Mouse (Mus musculus): ENCODE measurements around the gene Znrf1. TPM values are rescaled to one million over a fixed set of nuclear protein-coding genes. Genes with fewer than 3 reads are reported as not detected.

The Znrf1 gene
- polyA plus RNA-seq, 1 experiment = 43.8 TPM

DNA sequence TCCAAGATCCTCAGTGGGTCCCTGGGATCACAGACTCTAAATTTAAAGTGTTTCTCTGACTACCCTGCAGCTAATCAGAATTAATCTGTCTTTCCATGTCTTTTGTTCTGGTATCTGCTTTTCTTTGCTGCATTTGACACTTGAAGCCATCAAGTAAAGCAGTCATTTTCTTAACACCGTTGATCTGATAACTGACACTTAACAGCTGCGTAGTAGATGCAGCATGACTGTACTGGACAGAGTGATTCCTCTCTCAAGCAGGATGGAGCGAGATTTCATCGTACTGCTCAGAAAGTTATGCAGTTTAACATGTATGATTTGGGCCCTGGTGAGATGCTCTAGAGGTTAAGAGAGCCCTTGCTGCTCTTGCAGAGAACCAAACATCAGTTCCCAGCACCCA lies 39.6 kb downstream of the Znrf1 start:
- TF ChIP-seq POLR2A (IDR thresholded peaks at IDR 0.05; ENCODE audit: low read depth, low read length) = no peak
- no peak for TF ChIP-seq CTCF (IDR thresholded peaks at IDR 0.05; ENCODE audit: borderline replicate concordance, insufficient read depth, low read length)
- Histone ChIP-seq H3K4me1 (ENCODE audit: control insufficient read depth, insufficient read depth, low read length) (no peaks in the 10 kb centered on the region), H3K4me3 (ENCODE audit: insufficient read depth, low read length) (no peak overlapping the region), H3K27ac (ENCODE audit: insufficient read depth, low read length) (no peak overlapping the region)

DNA sequence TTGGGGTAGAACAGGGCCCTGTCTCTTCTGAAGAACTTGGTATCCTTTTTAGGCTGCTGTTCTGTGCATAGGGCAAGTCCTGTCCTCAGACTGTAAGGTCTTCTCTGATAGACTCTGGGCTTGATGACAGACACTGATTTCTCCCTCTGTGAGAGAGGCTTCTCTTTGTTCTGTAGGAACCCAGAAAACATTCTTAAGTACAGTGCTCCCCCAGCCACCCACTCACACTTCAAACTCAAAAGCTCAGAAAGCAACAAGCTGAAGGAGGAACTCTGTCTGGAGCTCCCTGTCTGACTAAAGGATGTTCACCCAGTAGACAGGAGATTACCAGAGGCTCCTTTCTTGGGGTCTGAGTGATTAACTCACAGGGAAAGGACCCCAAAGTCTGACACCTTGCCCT lies 40.6 kb downstream of the Znrf1 start:
- TF ChIP-seq CTCF (IDR thresholded peaks at IDR 0.05; ENCODE audit: borderline replicate concordance, insufficient read depth, low read length) (no peak), POLR2A (IDR thresholded peaks at IDR 0.05; ENCODE audit: low read depth, low read length) (no peak)
- no peak overlapping the region for H3K4me3 ChIP-seq (ENCODE audit: insufficient read depth, low read length)
- H3K27ac ChIP-seq (ENCODE audit: insufficient read depth, low read length) = no peak overlapping the region; the same call in 1 of the 2 replicates
- H3K4me1 ChIP-seq (ENCODE audit: control insufficient read depth, insufficient read depth, low read length) = no peaks in the 10 kb centered on the region

DNA sequence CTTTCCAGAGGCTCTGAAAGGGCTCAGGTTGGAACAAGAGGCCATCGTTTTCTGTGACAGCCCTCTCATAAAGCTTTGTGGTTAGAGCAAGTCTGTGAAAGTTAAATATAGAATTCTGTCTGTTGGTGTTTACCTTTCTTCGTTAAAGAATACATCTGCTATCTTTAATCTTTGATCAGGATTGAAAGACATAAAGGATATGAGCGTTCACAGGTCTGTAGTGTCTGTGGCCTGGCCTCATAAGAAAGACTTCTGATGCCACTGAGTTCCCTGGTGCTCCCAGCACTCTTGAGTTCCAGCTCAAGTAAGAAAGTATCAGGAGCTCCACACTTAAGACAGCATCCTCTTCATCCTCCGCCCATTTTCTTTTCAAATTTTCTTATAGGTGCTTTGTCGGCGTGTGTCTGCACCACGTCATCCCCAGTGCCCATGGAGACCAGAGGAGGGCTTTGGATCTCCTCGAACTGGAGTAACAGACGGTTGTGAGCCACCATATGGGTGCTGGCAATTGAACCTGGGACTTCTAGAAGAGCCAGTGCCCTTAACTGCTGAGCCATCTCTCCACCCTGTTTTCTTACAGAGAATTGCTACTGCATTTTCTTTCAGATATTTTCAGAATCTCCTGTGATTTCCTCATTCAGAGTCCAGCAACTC lies 42.1 kb downstream of the Znrf1 start:
- Histone ChIP-seq H3K4me1 (ENCODE audit: control insufficient read depth, insufficient read depth, low read length) (no peaks in the 10 kb centered on the region), H3K4me3 (ENCODE audit: insufficient read depth, low read length) (no peak overlapping the region), H3K27ac (ENCODE audit: insufficient read depth, low read length) (no peak overlapping the region)
- TF ChIP-seq POLR2A (IDR thresholded peaks at IDR 0.05; ENCODE audit: low read depth, low read length) (no peak), CTCF (IDR thresholded peaks at IDR 0.05; ENCODE audit: borderline replicate concordance, insufficient read depth, low read length) (no peak)

DNA sequence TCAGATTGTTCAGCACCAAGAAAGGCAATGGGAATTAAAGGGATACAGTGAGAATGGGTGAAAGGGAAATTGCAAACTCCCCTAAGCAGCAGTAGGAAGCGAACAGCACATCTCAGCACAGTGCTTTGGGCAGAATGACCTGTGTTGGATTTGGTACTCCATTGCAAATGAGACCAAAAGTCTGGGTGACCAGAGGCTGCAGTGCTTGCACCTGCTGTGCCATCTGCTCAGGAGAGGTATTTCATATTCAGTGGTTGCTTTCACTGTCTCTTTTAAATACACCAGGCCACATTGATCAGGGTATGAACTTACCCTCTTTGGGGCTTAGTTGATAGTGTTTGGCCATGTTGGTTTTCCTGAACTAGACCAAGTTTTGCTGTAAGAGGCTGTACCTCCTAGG lies 43.4 kb downstream of the Znrf1 start:
- TF ChIP-seq POLR2A (IDR thresholded peaks at IDR 0.05; ENCODE audit: low read depth, low read length) (no peak), CTCF (IDR thresholded peaks at IDR 0.05; ENCODE audit: borderline replicate concordance, insufficient read depth, low read length) (no peak)
- Histone ChIP-seq H3K4me1 (ENCODE audit: control insufficient read depth, insufficient read depth, low read length) (no peaks in the 10 kb centered on the region), H3K27ac (ENCODE audit: insufficient read depth, low read length) (no peak overlapping the region), H3K4me3 (ENCODE audit: insufficient read depth, low read length) (no peak overlapping the region)

DNA sequence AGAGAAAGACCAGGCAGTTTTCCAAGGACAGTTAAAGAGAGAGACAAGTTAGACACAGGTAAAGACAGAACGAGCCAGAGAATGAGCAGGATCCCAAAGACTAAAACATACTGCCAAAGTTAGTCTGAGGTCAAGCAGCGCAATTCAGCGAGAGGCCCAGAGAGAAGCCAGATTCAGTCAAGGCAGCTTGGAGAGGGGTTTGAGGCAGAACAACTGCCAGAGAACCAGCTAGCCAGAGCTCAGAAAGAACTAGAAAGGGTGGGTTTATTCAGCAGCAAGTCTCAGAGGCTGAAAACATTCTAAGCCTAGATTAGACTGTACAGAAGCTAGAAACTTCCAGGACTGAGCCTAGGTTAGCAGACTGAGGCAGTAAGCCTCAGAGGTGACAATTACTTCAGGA lies 44.4 kb downstream of the Znrf1 start:
- H3K27ac ChIP-seq (ENCODE audit: insufficient read depth, low read length) = no peak overlapping the region
- no peaks in the 10 kb centered on the region; the same call in 1 of the 2 replicates for H3K4me1 ChIP-seq (ENCODE audit: control insufficient read depth, insufficient read depth, low read length)
- TF ChIP-seq CTCF (IDR thresholded peaks at IDR 0.05; ENCODE audit: borderline replicate concordance, insufficient read depth, low read length) = no peak
- no peak for TF ChIP-seq POLR2A (IDR thresholded peaks at IDR 0.05; ENCODE audit: low read depth, low read length)
- H3K4me3 ChIP-seq (ENCODE audit: insufficient read depth, low read length) = no peak overlapping the region

DNA sequence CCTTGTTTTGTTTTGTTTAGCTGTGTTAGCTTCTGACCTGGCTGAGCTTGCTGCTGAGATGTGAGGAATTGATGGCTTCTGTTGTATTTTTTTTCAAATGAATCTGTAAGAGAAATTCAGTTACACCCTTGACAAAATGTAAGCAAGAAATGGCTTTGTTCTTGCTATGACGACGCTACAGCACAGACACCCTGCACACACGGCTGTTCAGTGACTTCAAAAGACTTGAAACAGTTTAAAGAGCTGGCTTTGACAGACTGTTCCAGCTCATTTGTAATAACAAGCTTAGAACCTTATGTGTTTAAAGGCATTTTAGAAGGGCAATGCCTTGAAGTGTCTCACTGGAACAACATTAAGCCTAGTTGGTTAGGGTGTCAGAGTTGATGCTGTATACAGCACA lies 46.5 kb downstream of the Znrf1 start:
- TF ChIP-seq POLR2A (IDR thresholded peaks at IDR 0.05; ENCODE audit: low read depth, low read length) (no peak), CTCF (IDR thresholded peaks at IDR 0.05; ENCODE audit: borderline replicate concordance, insufficient read depth, low read length) (no peak)
- no peaks in the 10 kb centered on the region; the same call in 1 of the 2 replicates for H3K4me1 ChIP-seq (ENCODE audit: control insufficient read depth, insufficient read depth, low read length)
- H3K27ac ChIP-seq (ENCODE audit: insufficient read depth, low read length) = no peak overlapping the region
- no peak overlapping the region for H3K4me3 ChIP-seq (ENCODE audit: insufficient read depth, low read length)

DNA sequence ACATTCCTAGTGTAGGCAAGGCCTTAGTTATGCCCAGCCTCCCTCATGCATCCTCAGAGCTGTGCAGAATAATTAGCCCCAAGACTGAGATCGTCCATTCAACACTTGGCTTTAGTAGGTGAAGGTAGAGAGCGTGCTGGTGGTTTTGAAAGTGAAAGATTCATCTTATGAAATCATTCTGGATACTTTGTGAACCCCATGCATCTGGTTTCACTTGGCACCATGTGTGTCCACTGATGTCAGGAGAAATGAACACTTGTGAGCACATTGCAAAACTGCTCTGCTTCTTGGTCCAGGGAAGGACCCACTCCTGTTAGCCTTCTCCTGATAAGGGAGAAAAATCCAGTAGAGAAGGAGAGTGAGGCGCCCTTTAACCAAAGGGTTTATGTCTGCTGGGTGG lies 49.0 kb downstream of the Znrf1 start:
- no peak overlapping the region for H3K4me3 ChIP-seq (ENCODE audit: insufficient read depth, low read length)
- H3K4me1 ChIP-seq (ENCODE audit: control insufficient read depth, insufficient read depth, low read length) = peaks cover 6% of the 10 kb centered on the region
- no peak overlapping the region for H3K27ac ChIP-seq (ENCODE audit: insufficient read depth, low read length)
- TF ChIP-seq CTCF (IDR thresholded peaks at IDR 0.05; ENCODE audit: borderline replicate concordance, insufficient read depth, low read length) (no peak), POLR2A (IDR thresholded peaks at IDR 0.05; ENCODE audit: low read depth, low read length) (no peak)

DNA sequence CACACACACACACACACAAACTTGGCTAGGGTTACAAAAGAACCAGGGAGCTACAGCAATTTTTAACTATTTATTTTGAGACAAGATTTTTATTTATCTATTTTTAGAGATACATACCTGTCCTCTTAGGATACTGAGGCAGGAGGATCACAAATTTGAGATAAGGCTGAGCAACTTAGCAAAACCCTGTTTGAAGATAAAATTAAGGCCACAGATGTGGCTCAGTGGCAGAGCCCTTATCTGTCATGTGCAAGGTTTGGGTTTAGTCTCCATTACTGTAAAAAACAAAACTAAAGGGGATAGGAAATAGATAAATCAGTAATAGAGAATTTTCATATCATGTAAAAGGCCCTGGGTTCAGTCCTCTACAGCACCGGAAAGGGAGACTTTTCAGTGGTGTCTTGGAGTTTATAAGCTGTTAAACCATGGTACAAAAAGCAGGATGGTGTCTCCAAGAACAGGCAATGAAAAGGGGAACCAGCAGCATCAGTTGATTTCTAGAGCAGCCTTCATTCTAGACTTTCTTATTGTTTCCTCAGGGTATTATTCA lies 51.7 kb downstream of the Znrf1 start:
- peaks cover 16% of the 10 kb centered on the region for H3K4me1 ChIP-seq (ENCODE audit: control insufficient read depth, insufficient read depth, low read length)
- TF ChIP-seq CTCF (IDR thresholded peaks at IDR 0.05; ENCODE audit: borderline replicate concordance, insufficient read depth, low read length) (no peak), POLR2A (IDR thresholded peaks at IDR 0.05; ENCODE audit: low read depth, low read length) (no peak)

DNA sequence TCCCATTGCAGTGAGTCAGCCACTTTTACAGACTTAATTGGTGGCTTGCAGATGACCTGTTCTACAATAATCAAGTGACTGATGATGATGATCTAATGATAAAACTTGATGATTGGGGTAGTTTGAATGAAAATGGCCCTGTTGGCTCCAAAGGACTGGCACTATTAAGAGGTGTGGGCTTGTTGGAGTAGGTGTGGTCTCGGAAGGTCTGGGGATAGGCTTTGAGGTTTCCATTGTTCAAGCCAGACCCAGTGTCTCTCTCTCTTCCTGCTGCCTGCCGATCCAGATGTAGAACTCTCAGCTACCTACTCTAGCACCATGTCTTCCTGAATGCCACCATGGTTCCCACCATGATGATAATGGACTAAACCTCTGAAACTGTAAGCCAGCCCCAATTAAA lies 52.4 kb downstream of the Znrf1 start:
- H3K4me3 ChIP-seq (ENCODE audit: insufficient read depth, low read length) = no peak overlapping the region
- H3K27ac ChIP-seq (ENCODE audit: insufficient read depth, low read length) = no peak overlapping the region
- peaks cover 19% of the 10 kb centered on the region for H3K4me1 ChIP-seq (ENCODE audit: control insufficient read depth, insufficient read depth, low read length)
- TF ChIP-seq CTCF (IDR thresholded peaks at IDR 0.05; ENCODE audit: borderline replicate concordance, insufficient read depth, low read length) (no peak), POLR2A (IDR thresholded peaks at IDR 0.05; ENCODE audit: low read depth, low read length) (no peak)

More for the DNA sequence above, 51.7 kb downstream of the Znrf1 start:
- Histone ChIP-seq H3K4me3 (ENCODE audit: insufficient read depth, low read length) (no peak overlapping the region), H3K27ac (ENCODE audit: insufficient read depth, low read length) (no peak overlapping the region)

DNA sequence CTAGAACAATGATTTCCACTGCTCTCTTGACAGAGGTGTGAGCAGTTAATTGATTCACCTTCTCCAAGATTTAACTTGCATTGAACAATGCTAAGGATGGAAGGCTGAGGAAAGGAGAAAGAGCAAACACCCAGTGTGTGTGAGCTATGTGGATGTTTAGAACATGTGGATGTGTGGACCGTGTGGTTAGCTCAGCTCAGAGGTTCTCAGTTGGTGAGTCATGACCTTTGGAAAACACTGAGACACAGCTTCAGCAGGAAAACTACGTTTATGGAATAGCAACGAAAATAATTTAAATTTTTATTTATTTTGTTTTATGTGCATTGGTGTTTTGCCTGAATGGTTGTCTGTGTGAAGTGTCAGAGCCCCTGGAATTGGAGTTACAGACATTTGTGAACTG lies 54.3 kb downstream of the Znrf1 start:
- H3K27ac ChIP-seq (ENCODE audit: insufficient read depth, low read length) = peak overlapping the region; percentile 27; the same call in 1 of the 2 replicates
- TF ChIP-seq POLR2A (IDR thresholded peaks at IDR 0.05; ENCODE audit: low read depth, low read length) (no peak), CTCF (IDR thresholded peaks at IDR 0.05; ENCODE audit: borderline replicate concordance, insufficient read depth, low read length) (no peak)
- no peak overlapping the region for H3K4me3 ChIP-seq (ENCODE audit: insufficient read depth, low read length)
- H3K4me1 ChIP-seq (ENCODE audit: control insufficient read depth, insufficient read depth, low read length) = peaks cover 19% of the 10 kb centered on the region

Data from embryonic fibroblast, embryonic 13.5 days (primary cell).